Mouse (Mus musculus) brain, embryonic 14.5 days (tissue): Measurements from ENCODE around the gene Dctn3.
A peak's percentile ranks its signal among the peaks of the same experiment; 100 is the strongest.

Experiments
- CTCF ChIP-seq: fragments of 200-500 bp; IDR thresholded peaks from 2 replicates; pipeline ENCODE4 v1.5.1; 2012; ENCODE audit warnings: inconsistent platforms, mild to moderate bottlenecking, moderate library complexity, borderline replicate concordance; ENCODE audit not compliant: insufficient read depth, insufficient read length; ENCODE audit errors: extremely low read depth
- POLR2A ChIP-seq: fragments of 200-500 bp; IDR thresholded peaks from 2 replicates; pipeline ENCODE4 v1.6.1; 2012; ENCODE audit warnings: mild to moderate bottlenecking, inconsistent platforms, borderline replicate concordance; ENCODE audit not compliant: poor library complexity, insufficient read depth, insufficient read length, severe bottlenecking; ENCODE audit errors: extremely low read depth

- TF ChIP-seq POLR2A (no peak), CTCF (peak; percentile 54; the same call in 1 of the 2 replicates)
Measured at GRCm38 (mm10) chr4:41715596-41715995, 7.4 kb downstream of the Dctn3 start.
